Mouse (Mus musculus) adrenal gland, adult 2 months (tissue): ENCODE measurements around the gene 1700029F12Rik. TPM values are rescaled to one million over a fixed set of nuclear protein-coding genes. Genes with fewer than 3 reads are reported as not detected.

ENCODE experiments used
- DNase-seq: peaks from one replicate; pipeline ENCODE4 v3.0.0; 2021
- polyA plus RNA-seq: library from polyadenylated mRNA; depleted of rRNA; stranded (reverse); fragments of >200 nt; gene quantifications from 2 replicates; pipeline ENCODE4 v1.2.3, GENCODE M21; 2012
- total RNA-seq, 2 experiments: library from RNA; stranded (reverse); gene quantifications; 2 replicates each; pipeline ENCODE4 v1.2.3; 2021

Gene 1700029F12Rik
- total and polyA plus RNA-seq, 3 experiments, result 0.42 to 0.75 TPM; not detected in 1

DNA sequence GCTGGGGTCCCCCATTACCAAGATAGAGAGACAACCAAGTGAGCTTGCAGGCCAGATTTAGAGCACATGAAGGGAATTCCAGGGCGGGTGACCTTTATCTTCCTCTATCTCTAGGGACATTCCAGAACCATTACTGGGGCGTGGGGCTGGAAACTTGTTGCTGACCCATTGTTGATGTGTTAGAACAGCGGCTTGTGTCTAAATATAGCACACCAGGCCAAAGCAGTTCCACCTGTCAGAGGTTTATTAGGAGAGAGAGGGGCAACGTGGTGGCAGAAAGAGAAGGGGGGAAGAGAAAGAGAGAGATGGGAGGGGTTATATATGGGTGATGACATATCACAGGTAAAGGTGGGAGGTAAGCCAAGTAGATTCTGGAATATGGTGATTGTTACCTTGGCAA is 12.3 kb downstream of the 1700029F12Rik start:
- DNase-seq, result no peak

DNA sequence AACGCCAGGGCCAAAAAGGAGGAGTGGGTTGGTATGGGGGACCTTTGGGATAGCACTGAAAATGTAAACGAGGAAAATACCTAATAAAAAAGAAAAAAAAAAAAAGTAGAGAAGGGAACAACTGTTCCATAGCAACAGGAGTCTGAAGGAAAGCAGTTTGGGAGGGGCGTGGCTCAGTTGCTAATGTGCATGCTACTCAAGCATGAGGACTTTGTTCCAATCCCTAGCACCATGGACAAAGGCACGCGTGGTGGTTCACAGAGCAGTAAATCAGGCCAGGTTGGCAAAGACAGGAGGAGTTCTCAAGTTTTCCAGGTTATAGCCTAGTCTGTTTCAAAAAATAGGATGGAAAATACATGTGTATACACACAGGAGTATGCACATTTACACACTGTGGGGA is 14.0 kb downstream of the 1700029F12Rik start:
- DNase-seq, result no peak

GRCm38 (mm10) chr13:97017711-97018110 is 16.5 kb downstream of the 1700029F12Rik start:
- no peak for DNase-seq

DNA sequence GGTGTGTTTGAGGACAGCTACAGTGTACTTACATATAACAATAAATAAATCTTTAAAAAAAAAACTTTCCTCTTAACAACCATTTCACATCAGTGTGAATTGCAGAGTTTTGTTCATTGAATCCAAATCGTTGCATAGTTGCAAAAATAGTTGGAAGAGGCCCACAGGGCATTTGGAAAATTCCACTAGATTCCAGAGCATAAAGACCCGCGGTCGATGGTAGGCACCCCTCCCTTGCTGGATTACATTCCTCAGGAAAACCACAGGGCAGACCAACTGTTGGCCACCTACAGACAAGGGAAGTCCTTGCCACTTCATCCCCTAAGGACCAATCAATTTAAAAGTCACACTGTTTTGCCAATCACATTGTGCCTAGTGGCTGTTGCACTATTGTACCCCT is 19.8 kb downstream of the 1700029F12Rik start:
- DNase-seq, result no peak

DNA sequence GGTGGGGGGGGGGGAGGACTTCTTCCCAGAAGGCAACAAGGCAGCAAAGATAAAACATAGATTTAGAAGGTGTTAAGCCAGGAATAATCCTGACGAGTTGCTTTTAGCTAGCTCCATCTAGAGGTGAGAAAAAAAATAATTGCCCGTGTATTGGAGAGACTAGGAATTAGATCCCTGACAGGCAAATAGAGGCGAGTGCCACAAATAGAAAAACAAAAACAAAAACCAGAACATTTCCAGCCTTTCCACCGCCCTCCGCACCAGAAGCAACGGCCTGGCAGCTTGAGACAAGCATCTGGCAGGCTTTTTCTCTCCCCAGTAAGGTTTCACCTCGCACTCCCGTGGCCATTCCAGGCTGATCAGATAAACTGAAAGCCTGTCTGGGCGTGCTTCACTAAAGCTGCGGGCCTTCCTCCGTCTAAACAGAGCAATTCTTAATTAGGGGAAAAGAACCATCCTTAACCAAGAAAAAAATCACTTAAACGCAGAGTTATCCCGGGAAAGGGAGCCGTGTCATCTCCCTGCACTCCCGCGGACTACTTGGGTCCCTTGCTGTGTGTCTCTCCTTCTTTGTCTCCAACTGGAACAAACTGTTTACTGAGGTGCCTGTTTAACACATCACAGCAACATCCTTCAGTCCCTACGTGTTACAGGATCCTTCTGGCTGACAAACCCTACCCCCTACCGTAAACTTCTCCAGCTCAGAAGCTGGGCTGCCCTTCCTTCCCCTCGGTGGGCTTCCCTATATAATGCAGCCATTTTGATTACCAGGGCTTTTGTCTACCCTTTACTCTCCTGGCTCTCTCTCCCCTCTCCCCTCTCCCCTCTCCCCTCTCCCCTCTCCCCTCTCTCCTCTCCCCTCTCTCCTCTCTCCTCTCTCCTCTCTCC is 25.7 kb downstream of the 1700029F12Rik start:
- peak; percentile 23 for DNase-seq

GRCm38 (mm10) chr13:97007501-97008265 is 26.5 kb downstream of the 1700029F12Rik start:
- DNase-seq, result peak; percentile 22

GRCm38 (mm10) chr13:97006784-97007183 is 27.4 kb downstream of the 1700029F12Rik start:
- DNase-seq, result no peak

DNA sequence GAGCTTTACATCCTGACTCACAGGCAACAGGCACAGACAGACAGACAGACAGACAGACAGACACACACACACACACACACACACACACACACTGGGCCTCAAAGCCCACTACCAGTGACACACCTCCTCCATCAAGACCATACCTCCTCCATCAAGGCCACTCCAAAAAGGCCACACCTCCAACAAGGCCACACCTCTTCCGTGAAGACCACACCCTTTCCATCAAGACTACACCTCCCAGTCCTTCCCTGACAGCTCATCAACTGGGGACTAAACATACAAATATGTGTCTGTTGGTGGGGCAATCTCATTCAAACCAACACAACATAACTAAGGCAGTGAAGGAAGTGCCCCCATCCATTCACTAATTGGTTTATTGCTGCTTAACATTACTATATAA is 37.1 kb downstream of the 1700029F12Rik start:
- no peak for DNase-seq

DNA sequence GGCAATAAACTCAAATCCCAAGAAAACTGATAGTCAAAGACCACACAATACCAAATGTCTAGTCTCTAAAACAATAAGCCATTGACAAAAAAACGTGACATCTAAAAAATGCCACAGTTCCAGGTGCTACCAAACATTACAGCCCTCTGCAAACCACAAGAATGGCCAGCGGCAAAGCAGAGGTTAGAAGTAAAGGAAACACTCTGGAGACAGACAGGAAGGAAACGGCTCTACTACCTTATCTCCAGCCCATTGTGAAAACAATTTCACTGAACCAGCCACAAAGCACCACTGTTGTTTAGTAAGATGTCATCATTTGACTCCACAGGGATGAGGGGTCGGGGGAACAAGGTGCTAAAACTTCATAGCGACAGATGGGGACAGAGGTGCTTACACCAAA is 38.9 kb downstream of the 1700029F12Rik start:
- DNase-seq, result no peak

- DNase-seq, result no peak
These were observed 40.7 kb downstream of the 1700029F12Rik start for GRCm38 (mm10) chr13:96993291-96993989.

DNA sequence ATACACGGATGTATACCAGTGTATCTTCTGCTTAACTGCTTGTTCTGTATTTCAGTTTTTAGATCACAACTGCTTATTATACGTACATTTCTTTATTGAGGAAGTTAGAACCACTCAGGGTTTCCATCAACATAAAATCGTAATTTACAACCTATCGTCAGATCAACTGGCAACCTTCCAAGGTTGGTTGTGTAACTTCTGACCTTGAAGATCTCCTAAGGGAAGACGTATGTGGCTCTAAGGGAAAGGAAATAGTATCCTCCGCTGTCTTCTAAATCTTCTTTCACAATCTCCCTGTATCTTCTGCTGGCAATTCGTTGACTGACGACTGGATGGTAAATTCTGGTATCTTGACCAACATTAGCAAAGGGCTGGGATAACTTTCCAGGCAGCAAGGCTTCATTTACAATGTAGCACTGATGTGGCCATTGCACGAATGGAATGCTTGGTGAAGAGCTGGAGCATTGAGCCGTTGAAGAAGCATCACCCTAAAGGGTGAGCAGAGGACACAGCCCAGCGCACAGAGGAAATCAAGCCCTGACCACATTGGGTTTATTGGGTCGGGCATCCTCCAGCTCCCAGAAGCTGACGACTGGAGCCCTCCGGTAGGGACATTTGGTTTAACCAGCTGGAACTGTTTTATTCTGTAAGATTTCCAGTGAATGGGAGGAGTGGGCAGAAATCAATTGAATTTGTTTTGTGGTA is 43.4 kb downstream of the 1700029F12Rik start:
- DNase-seq, result peak; percentile 37

DNA sequence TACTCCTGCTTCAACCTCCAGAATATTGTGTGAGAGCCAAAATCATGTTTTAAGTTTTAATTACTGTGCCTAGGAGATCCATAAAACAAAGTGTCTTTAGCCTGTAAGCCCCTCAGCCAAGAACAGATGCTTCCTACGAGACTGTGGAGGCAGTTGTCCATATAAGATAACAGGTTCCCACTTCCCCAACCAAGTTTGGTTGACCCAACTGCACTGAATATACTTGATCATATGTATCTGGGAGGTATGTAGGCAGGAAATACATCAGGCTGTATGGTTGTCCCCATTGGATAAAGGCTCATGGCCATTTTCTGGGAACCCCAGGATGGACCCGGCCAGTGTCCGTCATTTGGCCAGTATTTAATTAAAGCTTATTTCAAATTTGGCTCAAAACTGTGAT is 44.1 kb downstream of the 1700029F12Rik start:
- DNase-seq, result no peak

- DNase-seq, result no peak
These were observed 45.0 kb downstream of the 1700029F12Rik start for GRCm38 (mm10) chr13:96989129-96989528.

DNA sequence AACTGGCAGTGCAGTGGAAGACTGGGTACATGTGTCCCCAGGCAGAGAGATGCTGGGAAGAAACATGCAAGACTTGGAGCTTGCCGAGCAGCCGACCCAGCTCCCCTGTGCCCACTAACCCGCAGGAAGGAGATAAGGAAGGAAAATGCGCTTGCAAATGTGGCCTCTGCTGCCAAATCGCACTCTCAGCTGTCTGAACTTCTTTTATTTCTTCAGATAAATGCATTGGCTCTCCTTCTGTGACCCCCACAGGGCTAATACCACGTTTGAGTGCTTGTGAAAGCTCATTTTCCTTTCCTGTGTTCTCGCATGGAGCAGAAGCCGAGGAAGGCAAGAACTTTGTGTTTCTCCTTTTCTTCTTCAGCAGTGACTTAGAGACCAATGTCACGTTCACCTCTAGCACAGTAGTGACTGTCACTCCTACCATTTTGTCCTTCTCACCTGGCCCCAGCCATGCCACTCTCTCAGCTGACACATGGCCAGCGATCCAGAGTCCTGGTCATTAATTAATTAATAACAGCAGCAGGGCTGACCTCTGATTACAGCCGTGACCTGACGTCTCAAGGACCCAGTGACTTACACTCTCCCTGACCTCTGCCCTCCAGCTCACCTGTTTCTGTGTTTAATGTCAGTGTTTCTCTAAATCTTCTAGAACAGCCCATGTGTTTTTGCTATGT is 48.4 kb downstream of the 1700029F12Rik start:
- no peak for DNase-seq

GRCm38 (mm10) chr13:96984688-96985087 is 49.5 kb downstream of the 1700029F12Rik start:
- DNase-seq, result no peak

GRCm38 (mm10) chr13:96983251-96984126 is 50.7 kb downstream of the 1700029F12Rik start:
- peak; percentile 33 for DNase-seq

DNA sequence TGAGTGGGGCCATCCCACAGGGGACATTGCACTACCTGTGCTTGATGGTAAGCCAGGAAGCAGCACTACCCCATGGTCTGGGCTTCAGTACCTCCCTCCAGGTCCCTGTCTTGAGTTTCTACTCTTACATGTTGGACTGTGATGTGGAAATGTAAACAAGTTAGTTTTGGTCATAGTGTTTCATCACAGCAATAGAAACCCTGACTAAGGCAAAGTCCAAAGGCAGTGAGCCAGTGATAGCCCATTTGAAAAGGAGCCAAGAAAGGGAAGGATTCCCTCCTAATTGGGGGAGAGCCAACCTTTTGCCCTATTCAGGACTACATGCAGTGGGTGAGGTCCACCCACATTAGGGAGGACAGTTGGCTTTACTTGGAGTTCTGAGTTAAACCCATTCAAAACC is 53.6 kb downstream of the 1700029F12Rik start:
- no peak for DNase-seq

- no peak for DNase-seq
These were observed 57.1 kb downstream of the 1700029F12Rik start for GRCm38 (mm10) chr13:96976986-96977595.

GRCm38 (mm10) chr13:96973318-96973717 is 60.8 kb downstream of the 1700029F12Rik start:
- peak; percentile 13 for DNase-seq
